Mouse (Mus musculus) CD4-positive, CD25-positive, alpha-beta regulatory T cell (primary cell): ENCODE results near the gene Krtap5-4. TPM values are rescaled to one million over a fixed set of nuclear protein-coding genes. Genes with fewer than 3 reads are reported as not detected.

Source experiments
- polyA plus RNA-seq: library from polyadenylated mRNA; unstranded; fragments of 100-300 nt; shearing (Covaris generic); gene quantifications from one replicate; pipeline ENCODE4 v1.2.1, GENCODE M21; 2017

The Krtap5-4 gene
- not detected for polyA plus RNA-seq

DNA sequence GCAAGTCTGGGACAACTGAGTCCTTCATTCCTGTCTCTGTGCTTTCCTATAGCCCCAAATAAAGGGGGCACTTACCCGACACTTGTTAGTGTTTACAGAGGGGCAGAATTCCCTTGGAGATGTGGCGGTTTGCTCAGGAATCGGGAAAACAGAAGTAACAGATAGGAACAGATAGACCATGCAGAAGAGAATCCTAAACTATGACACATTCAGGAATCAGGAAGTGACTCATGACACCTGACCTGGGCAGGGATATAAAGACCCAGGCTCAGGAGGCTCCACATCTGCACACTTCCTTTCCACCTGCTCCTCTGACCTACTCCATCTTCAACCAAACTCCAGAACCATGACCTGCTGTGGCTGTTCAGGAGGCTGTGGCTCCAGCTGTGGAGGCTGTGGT is at the start of gene Krtap5-4:
TSS of gene Krtap5-4 (plus strand) at position 301 of the 400 bp plus-strand sequence.

GRCm38 (mm10) chr7:142258254-142258653 is 45.1 kb upstream of the Krtap5-4 start, which contains the start of gene Gm2431:
TSS of gene Gm2431 (minus strand) at chr7:142258354.

DNA sequence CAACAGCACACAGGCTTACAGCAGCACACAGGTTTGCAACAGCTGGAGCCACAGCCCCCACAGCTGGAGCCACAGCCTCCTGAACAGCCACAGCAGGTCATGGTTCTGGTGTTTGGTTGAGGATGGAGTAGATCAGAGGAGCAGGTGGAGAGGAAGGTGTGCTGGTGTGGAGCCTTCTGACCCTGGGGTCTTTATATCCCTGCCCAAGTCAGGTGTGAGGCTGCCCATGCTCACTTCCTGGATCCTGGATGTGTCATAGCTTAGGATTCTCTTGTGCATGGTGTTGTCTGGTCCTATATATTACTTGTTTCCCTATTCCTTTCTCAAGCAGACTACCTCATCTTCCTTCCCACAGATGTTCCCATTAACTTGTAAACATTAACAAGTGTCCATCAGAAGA is 29.1 kb upstream of the Krtap5-4 start, which contains the start of gene Gm4559:
TSS of gene Gm4559 (minus strand) at position 101 of the 400 bp plus-strand sequence.

GRCm38 (mm10) chr7:142297018-142297417 is 6.3 kb upstream of the Krtap5-4 start, which contains the start of gene Krtap5-1:
TSS of gene Krtap5-1 (minus strand) at chr7:142297118.

Other genes starting within 250 kb of the Krtap5-4 start
- 76.0 TPM for gene Mob2, start 242.5 kb upstream of the Krtap5-4 start, polyA plus RNA-seq
- not detected for gene Dusp8, start 207.7 kb upstream of the Krtap5-4 start, polyA plus RNA-seq
- not detected for gene Gm45618, start 182.8 kb upstream of the Krtap5-4 start, polyA plus RNA-seq
- not detected for gene Gm39115, start 167.5 kb upstream of the Krtap5-4 start, polyA plus RNA-seq
- gene Gm45337, start 158.9 kb upstream of the Krtap5-4 start, polyA plus RNA-seq: not detected
- gene Gm29735, start 146.4 kb upstream of the Krtap5-4 start, polyA plus RNA-seq: not detected
- not detected for gene Gm4553, start 137.8 kb upstream of the Krtap5-4 start, polyA plus RNA-seq
- not detected for gene Krtap5-2, start 127.5 kb upstream of the Krtap5-4 start, polyA plus RNA-seq
- gene Gm10153, start 113.2 kb upstream of the Krtap5-4 start, polyA plus RNA-seq: not detected
- gene Krtap5-3, start 102.2 kb upstream of the Krtap5-4 start, polyA plus RNA-seq: not detected
- gene Gm7579, start 91.7 kb upstream of the Krtap5-4 start, polyA plus RNA-seq: not detected
- gene Krtap5-5, start 73.6 kb upstream of the Krtap5-4 start, polyA plus RNA-seq: not detected
- gene Gm40460, start 62.5 kb upstream of the Krtap5-4 start, polyA plus RNA-seq: not detected
- gene Gm2431, start 45.2 kb upstream of the Krtap5-4 start, polyA plus RNA-seq: not detected
- not detected for gene Gm4559, start 29.2 kb upstream of the Krtap5-4 start, polyA plus RNA-seq
- gene Krtap5-1, start 6.4 kb upstream of the Krtap5-4 start, polyA plus RNA-seq: not detected
- gene Ifitm10, start 70.2 kb downstream of the Krtap5-4 start, polyA plus RNA-seq: 4.5 TPM
- gene Gm49369, start 79.1 kb downstream of the Krtap5-4 start, polyA plus RNA-seq: not detected
- gene Ctsd, start 84.5 kb downstream of the Krtap5-4 start, polyA plus RNA-seq: 352 TPM
- not detected for gene Syt8, start 131.3 kb downstream of the Krtap5-4 start, polyA plus RNA-seq
- gene Tnni2, start 138.3 kb downstream of the Krtap5-4 start, polyA plus RNA-seq: not detected
- gene Lsp1, start 157.3 kb downstream of the Krtap5-4 start, polyA plus RNA-seq: 1,177 TPM
- gene Tnnt3, start 195.3 kb downstream of the Krtap5-4 start, polyA plus RNA-seq: 5.0 TPM
- 6.0 TPM for gene Mrpl23, start 229.1 kb downstream of the Krtap5-4 start, polyA plus RNA-seq